Mouse (Mus musculus) brain, embryonic 18.5 days (tissue): Measurements from ENCODE around the gene Nrip3.

Experiments
- DNase-seq: peaks from one replicate; pipeline ENCODE4 v3.0.0-alpha.2; 2012; ENCODE audit warnings: low read depth, low spot score

Nrip3 gene

DNA sequence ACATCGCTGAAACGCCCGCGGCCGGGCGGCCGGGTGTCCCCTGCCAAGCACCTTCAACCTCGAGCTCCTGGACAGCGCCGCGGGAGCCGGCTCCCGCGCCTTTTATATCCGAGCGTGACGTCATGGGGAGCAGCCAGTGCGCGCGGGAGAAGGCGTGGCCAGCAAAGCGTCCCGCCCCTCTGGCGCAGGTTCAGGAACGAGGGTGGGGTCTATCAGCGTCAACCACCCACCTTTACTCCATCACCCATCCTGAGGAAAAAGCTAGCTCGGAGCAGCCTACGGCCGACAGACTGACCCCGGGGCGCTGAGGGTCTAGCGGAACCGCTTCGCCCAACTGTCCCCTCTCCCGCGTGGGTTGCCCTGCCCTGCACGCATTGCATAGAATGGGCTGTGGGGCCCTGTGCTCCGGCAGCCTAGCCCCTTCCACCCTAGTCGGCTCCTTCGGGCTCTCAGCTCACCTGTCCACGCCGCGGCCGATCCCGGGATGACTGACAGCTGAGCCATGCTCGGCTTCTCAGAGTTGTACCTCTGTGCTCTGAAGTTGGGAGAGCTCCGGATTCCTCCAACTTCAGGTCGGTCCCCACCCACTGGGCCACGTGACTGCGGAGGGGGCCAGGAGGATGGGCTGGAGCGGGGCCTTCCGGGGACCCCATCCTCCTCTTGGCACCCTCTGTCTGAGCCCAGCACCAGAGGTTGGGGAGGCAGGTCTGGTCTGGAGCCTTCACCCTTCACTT, at the start of gene Nrip3:
TSS of gene Nrip3 (minus strand) at position 556 of the 734 bp plus-strand sequence.
- DNase-seq, result peak; percentile 49

GRCm38 (mm10) chr7:109831376-109831775, 49.6 kb upstream of the Nrip3 start:
- no peak for DNase-seq

GRCm38 (mm10) chr7:109826911-109827310, 45.1 kb upstream of the Nrip3 start:
- DNase-seq, result no peak

GRCm38 (mm10) chr7:109825293-109825692, 43.5 kb upstream of the Nrip3 start:
- DNase-seq, result peak; percentile 24

DNA sequence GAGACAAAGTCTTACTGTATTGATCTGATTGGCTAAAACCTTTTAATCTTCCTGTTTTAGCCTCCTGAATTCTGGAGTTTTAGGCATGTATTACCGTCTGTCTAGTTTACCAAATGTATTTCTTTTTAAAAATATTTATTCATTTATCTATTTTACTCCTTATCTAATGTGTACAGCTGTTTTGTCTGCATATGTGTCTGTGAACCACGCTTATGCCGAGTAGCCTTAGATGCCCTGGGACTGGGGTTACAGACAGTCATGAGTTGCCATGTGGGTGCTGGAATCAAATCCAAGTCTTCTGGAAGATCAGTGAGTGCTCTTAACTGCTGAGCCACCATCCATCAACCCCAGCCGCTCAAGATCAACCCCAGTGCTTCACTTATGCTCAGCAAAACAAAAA, 36.8 kb upstream of the Nrip3 start:
- DNase-seq, result no peak

- no peak for DNase-seq
Observed at GRCm38 (mm10) chr7:109817954-109818353, 36.1 kb upstream of the Nrip3 start.

DNA sequence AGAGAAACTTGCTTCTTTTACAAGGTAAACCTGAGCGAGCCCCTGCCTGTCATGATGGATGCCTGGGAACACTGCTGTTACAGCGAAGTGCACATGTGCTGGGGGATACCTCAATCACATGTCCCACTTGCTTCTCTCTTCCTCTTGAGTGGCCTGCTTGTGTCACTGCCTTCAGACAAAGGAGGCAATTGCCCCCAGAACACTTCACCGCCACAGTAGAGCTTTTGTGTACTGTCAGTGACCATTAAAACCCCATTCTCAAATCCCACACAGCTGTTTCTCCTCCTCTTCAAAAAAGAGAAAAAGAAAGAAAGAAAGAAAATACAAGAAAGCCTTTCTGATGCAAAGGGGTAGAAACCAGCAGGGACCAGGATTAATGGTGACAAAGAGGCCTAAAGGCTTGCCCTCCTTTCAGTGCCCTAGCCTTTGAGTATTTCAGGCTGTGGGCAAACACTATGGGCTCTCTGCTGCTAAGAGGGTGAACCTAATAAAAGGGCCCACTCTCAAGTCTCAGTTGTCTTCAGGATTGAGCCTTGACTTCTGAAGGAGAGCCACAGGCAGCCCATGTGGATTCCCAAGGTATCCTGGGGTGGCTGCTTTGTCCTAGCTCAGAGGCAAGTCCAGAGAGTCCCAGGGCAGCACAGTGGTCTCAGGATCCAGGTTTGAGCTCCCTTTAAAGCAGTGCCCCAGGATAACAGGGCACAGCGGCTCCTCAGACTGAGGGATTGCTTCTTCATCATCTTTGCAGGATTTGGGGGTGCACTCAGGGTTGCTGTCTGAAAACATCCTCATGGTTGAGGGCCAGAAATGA, 31.7 kb upstream of the Nrip3 start:
- DNase-seq, result no peak

- no peak for DNase-seq
Observed at GRCm38 (mm10) chr7:109807616-109808485, 26.0 kb upstream of the Nrip3 start.

- DNase-seq, result no peak
Observed at GRCm38 (mm10) chr7:109804843-109805242, 23.0 kb upstream of the Nrip3 start.

GRCm38 (mm10) chr7:109804355-109804754, 22.5 kb upstream of the Nrip3 start:
- no peak for DNase-seq

DNA sequence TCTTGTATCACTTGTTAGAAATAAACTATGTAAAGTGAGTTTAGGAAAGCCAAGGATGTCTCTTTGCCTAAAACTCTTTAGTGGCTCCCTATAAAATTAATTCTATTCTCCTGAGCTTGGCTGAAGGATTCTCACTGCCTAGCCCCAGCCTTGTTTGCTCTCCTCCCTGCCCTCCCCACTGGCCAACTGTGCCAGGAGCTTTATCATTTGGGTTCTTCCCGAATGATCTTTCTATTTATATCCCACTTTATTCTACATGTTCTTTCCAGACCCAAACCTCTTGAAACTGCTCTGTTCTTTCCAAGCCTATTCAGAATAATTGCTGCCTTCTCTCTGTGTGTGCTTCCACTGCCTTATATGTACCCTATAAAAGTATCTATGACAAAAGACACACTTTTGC, 21.7 kb upstream of the Nrip3 start:
- DNase-seq, result no peak

GRCm38 (mm10) chr7:109800626-109801025, 18.8 kb upstream of the Nrip3 start:
- no peak for DNase-seq

GRCm38 (mm10) chr7:109799168-109799567, 17.3 kb upstream of the Nrip3 start:
- no peak for DNase-seq

- DNase-seq, result no peak
Observed at GRCm38 (mm10) chr7:109795564-109795963, 13.7 kb upstream of the Nrip3 start.

DNA sequence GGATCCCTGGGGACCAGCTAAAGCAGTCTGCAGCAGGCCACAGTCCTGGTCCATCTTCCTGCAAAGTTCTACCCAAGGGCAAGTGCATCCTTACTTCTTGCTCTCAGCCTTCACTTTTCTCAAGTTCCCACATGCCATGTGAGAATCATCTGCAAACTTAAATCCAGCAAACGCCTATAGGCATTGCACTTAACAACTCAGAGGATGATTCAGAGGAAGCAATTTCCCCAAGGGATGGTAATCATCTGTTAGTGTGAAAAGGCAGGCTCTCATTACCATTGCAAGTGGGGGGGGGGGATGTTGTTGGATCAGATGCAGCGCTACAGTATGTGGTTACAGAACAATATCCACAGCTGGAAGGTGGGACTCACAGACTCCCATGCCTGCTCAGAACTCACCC, 12.7 kb upstream of the Nrip3 start:
- DNase-seq, result no peak

DNA sequence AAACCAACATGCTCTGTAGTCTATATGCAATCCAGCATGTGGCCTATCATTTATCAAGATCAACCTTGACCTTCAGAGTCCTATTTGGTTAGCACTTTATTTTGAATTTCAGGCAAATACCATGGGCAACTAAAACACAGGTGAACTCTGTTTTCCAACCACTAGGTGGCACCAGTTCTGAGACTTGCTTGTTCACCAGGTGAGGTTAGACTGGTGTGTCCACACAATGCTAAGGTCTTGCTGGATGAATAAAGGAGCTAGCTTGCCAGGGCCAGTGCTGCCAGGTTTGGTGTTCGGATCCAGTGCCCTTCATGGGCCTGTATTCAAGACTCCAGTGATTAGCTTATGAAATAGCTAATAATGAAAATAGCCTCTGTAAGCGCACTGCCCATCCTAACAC, 10.9 kb upstream of the Nrip3 start:
- DNase-seq, result no peak

DNA sequence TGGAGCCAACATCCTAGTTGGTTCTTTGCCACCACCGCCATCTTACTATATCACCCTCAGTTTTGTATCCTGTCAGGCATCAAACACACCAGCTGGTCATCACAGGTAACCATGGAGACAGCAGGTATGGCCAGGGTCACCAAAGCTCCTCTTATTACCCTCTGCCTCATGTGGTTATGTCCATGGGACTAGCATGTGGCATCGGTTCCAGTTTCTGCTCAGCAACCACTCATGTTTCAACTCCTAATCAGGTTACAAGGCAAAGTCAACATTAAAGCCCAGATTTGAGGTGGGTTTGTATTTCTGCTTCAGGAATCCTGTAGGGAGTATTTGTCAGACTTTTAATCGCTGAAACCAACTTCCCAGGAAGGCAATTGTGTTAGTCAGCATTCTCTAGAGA, 9.0 kb upstream of the Nrip3 start:
- DNase-seq, result no peak

- no peak for DNase-seq
Observed at GRCm38 (mm10) chr7:109787860-109788259, 6.0 kb upstream of the Nrip3 start.

- no peak for DNase-seq
Observed at GRCm38 (mm10) chr7:109783281-109783680, 1.5 kb upstream of the Nrip3 start.

DNA sequence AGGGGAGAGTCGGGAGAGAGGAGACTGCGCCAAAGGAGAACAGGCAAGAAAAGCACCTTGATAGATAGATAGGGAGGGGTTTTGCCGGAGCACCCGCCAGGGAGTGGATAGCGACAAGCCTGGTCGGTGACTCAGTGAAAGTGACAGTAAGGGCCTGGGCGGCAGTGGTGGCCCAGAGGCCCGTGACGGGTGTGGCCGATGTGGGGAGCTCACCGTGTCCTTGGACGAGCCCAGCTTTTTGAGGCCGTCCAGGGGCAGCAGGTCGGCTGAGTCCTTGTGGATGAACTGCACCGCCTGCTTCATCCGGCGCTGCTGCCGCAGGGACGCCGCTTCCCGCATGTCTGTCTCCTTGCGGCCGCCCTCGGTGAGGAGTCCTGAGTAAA, 747 bp downstream of the Nrip3 start:
- no peak for DNase-seq

GRCm38 (mm10) chr7:109772251-109772650, 9.6 kb downstream of the Nrip3 start:
- DNase-seq, result no peak
